Mouse (Mus musculus) cerebellum, postnatal 4 days (tissue): ENCODE measurements around the gene Ppp1r35.

ENCODE experiments used
- DNase-seq, 2 experiments: peaks; one replicate each; pipeline ENCODE4 v3.0.0; 2022; ENCODE audit warnings: low spot score in 2 of 2, mixed read lengths in 1 of 2

Ppp1r35 gene

GRCm38 (mm10) chr5:137751221-137751887 lies 27.3 kb upstream of the Ppp1r35 start:
- no peak for DNase-seq

- DNase-seq, result no peak
Observed at GRCm38 (mm10) chr5:137751988-137752387, 26.7 kb upstream of the Ppp1r35 start.

- DNase-seq, result no peak
Observed at GRCm38 (mm10) chr5:137753111-137753832, 25.4 kb upstream of the Ppp1r35 start.

GRCm38 (mm10) chr5:137755425-137755824 lies 23.2 kb upstream of the Ppp1r35 start:
- DNase-seq, result no peak

- DNase-seq, result no peak
Observed at GRCm38 (mm10) chr5:137756106-137756505, 22.5 kb upstream of the Ppp1r35 start.

GRCm38 (mm10) chr5:137756882-137757661 lies 21.6 kb upstream of the Ppp1r35 start:
- peak; percentile 82 to 91 for DNase-seq

- peak in 1 of 2 experiments; percentile 69 for DNase-seq
Observed at GRCm38 (mm10) chr5:137757887-137758286, 20.8 kb upstream of the Ppp1r35 start.

- DNase-seq, result no peak
Observed at GRCm38 (mm10) chr5:137758921-137759534, 19.6 kb upstream of the Ppp1r35 start.

GRCm38 (mm10) chr5:137759971-137760412 lies 18.7 kb upstream of the Ppp1r35 start:
- peak; percentile 81 to 93 for DNase-seq

- DNase-seq, result no peak
Observed at GRCm38 (mm10) chr5:137764609-137765340, 13.9 kb upstream of the Ppp1r35 start.

- no peak for DNase-seq
Observed at GRCm38 (mm10) chr5:137766270-137766669, 12.4 kb upstream of the Ppp1r35 start.

- no peak for DNase-seq
Observed at GRCm38 (mm10) chr5:137768475-137768874, 10.2 kb upstream of the Ppp1r35 start.

GRCm38 (mm10) chr5:137770709-137771108 lies 7.9 kb upstream of the Ppp1r35 start:
- DNase-seq, result no peak

- no peak for DNase-seq
Observed at GRCm38 (mm10) chr5:137772755-137773154, 5.9 kb upstream of the Ppp1r35 start.

GRCm38 (mm10) chr5:137775587-137776290 lies 2.9 kb upstream of the Ppp1r35 start:
- no peak for DNase-seq

GRCm38 (mm10) chr5:137776408-137776918 lies 2.2 kb upstream of the Ppp1r35 start:
- DNase-seq, result no peak

- no peak for DNase-seq
Observed at GRCm38 (mm10) chr5:137777267-137777845, 1.3 kb upstream of the Ppp1r35 start.

- DNase-seq, result peak in 1 of 2 experiments; percentile 44
Observed at GRCm38 (mm10) chr5:137779053-137779933, 644 bp downstream of the Ppp1r35 start.

GRCm38 (mm10) chr5:137781661-137782060 lies 3.0 kb downstream of the Ppp1r35 start:
- DNase-seq, result no peak
